Mouse (Mus musculus): ENCODE measurements around the gene Eef1akmt2. TPM values are rescaled to one million over a fixed set of nuclear protein-coding genes. Genes with fewer than 3 reads are reported as not detected.
A peak's percentile ranks its signal among the peaks of the same experiment; 100 is the strongest.

The Eef1akmt2 gene
- polyA plus RNA-seq, 1 experiment from 2014 or later: 24.1 TPM

DNA sequence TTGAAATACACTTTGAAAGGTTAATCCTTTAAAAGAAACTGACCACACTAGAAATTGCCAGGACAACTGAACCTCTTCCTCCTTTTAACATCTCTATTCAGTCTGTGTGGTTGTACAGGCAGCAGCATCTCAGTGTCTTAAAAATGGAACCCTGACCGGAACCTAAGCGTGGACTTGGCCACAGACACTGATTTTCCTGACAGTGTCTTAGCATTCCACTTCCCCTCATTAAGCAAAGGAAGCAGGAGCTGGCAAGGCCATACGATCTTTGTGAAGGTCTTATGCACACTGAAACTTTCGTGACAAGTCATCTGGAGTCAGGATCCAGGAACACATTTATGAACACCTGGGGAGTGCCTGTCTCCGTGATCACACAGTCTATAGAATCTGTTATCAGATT lies 68.4 kb downstream of the Eef1akmt2 start:
- Histone ChIP-seq H3K4me1 (replicated peaks) (peaks cover 82% of the 10 kb centered on the region), H3K27me3 (no peaks in the 10 kb centered on the region), H3K9ac (no peak overlapping the region), H3K4me3 (replicated peaks) (no peak overlapping the region), H3K36me3 (no peaks in the 10 kb centered on the region), H3K27ac (no peak overlapping the region; the same call in 1 of the 2 replicates), H3K9me3 (replicated peaks) (no peaks in the 10 kb centered on the region), H3K4me2 (no peak overlapping the region)
- DNase-seq (no peak), ATAC-seq (ENCODE audit: low read depth) (no peak)
- 69% methylated on average over 5 of the region's 5 CpGs for WGBS (ENCODE audit: insufficient replicate concordance)

DNA sequence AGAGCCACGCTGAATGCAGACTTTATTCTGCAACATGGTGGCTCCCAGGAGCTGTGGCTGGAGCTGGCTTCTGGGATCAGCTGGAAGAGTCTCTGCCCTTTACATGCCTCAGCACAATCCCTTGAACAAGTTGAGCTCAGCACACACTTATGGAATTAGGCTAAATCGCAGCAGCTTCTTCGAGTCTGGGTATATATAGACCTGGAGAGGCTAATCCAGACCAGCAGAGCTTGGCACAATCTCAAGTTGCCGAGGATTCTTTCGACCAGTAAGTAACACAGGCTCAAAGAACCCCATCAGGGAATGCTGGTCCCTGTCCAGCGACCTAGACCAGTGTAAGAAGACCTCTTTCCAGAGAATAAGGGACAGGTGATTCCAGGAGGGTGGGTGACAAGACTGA lies 70.6 kb downstream of the Eef1akmt2 start:
- Histone ChIP-seq H3K27me3 (no peaks in the 10 kb centered on the region), H3K4me1 (replicated peaks) (peaks cover 90% of the 10 kb centered on the region), H3K9me3 (replicated peaks) (no peaks in the 10 kb centered on the region), H3K36me3 (peaks cover 4% of the 10 kb centered on the region; the same call in 1 of the 2 replicates), H3K4me2 (no peak overlapping the region), H3K27ac (peak overlapping the region; percentile 99), H3K9ac (peak overlapping the region; percentile 40; the same call in 1 of the 2 replicates), H3K4me3 (replicated peaks) (no peak overlapping the region)
- DNase-seq (no peak), ATAC-seq (ENCODE audit: low read depth) (no peak)
- 74% methylated on average over 6 of the region's 6 CpGs for WGBS (ENCODE audit: insufficient replicate concordance)

DNA sequence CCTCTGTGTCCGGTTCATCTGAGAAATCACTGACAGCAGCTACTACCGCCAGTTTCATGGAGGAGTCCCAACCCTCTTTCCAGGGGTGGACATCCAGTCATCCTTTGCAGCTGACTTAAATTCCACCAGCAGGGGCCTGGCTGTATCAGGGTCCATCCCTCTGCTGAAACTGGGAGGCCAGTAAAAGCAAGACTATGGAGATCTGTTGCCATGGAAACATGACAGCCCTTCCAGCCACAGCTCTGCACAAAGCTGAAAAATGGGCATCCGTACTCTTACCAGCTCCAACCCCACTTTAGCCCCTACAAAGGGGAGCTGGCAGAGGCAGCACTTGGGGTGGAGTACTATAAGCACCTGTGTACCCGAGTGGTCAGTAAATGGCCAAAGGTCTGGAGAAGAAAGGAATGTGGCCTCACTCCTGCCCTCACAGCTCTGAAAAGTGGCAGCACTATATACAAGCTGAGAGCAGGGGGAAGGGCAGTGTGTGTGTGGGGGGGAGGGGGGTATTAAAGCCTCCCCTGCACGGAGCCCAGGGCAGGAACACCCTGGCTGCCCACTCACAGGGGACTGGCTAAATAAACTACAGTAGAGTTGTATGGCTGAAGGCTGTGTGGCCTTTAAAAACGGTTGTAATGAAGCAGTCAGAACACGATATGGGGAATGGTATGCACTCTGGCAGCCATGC lies 71.2 kb downstream of the Eef1akmt2 start:
- no peak overlapping the region for H3K4me2 ChIP-seq
- DNase-seq (no peak), ATAC-seq (ENCODE audit: low read depth) (no peak)
- 65% methylated on average over 7 of the region's 7 CpGs for WGBS (ENCODE audit: insufficient replicate concordance)
- peak overlapping the region; percentile 99 for H3K27ac ChIP-seq
- peak overlapping the region; percentile 40; the same call in 1 of the 2 replicates for H3K9ac ChIP-seq
- H3K4me1 ChIP-seq (replicated peaks): peaks cover 90% of the 10 kb centered on the region
- peaks cover 8% of the 10 kb centered on the region for H3K36me3 ChIP-seq
- H3K4me3 ChIP-seq (replicated peaks): no peak overlapping the region
- H3K9me3 ChIP-seq (replicated peaks): no peaks in the 10 kb centered on the region
- no peaks in the 10 kb centered on the region for H3K27me3 ChIP-seq

DNA sequence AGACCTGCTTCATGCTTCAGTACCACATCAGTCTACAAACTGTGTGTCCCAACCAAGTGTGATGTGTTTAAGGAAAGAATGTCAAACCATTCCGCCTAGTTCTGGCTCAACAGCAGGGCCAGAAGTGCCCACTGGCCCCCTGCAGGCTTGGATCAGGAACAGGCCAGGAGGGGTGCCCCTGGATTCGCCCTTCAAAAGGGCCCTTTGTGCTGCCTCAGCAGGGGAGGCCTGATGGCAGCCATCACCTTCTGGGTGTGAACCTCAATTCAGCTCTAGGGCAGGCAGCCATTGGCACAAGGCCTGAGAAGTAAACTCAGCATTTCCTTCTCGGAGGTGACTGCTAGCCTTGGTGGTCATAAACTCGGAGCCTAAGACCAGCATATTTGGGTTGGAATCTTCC lies 71.9 kb downstream of the Eef1akmt2 start:
- WGBS (ENCODE audit: insufficient replicate concordance): 83% methylated on average over 4 of the region's 4 CpGs
- Histone ChIP-seq H3K27ac (peak overlapping the region; percentile 99), H3K9ac (no peak overlapping the region), H3K36me3 (peaks cover 10% of the 10 kb centered on the region), H3K4me2 (no peak overlapping the region), H3K4me1 (replicated peaks) (peaks cover 85% of the 10 kb centered on the region), H3K27me3 (no peaks in the 10 kb centered on the region), H3K4me3 (replicated peaks) (no peak overlapping the region), H3K9me3 (replicated peaks) (no peaks in the 10 kb centered on the region)
- DNase-seq: no peak
- no peak for ATAC-seq (ENCODE audit: low read depth)

DNA sequence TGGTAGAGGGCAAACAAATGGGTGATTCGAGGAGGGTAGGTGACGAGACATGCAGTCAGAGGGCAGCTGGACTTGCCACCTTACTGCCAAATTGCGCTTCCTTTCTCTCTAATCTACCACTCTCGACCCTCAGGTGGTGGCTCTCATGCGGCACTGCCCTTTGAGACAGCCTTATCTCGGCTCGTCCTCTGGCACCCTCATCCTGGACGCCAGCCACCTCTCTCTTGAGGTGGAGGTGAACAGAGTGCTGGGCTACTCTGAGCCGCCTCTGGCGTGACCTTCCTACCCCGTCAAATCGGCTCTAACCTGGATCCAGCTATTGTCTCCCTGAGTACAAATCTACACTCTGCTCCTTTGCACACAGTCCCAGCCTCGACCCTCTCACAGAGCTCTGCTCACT lies 73.8 kb downstream of the Eef1akmt2 start:
- Histone ChIP-seq H3K27ac (peak overlapping the region; percentile 99), H3K4me2 (peak overlapping the region; percentile 85), H3K4me1 (replicated peaks) (peaks cover 90% of the 10 kb centered on the region), H3K9me3 (replicated peaks) (no peaks in the 10 kb centered on the region), H3K4me3 (replicated peaks) (peak overlapping the region; percentile 76; the same call in 1 of the 2 replicates), H3K9ac (peak overlapping the region; percentile 86), H3K36me3 (peaks cover 26% of the 10 kb centered on the region), H3K27me3 (no peaks in the 10 kb centered on the region)
- 48% methylated on average over 13 of the region's 13 CpGs for WGBS (ENCODE audit: insufficient replicate concordance)
- DNase-seq (no peak), ATAC-seq (ENCODE audit: low read depth) (peak; percentile 41)

DNA sequence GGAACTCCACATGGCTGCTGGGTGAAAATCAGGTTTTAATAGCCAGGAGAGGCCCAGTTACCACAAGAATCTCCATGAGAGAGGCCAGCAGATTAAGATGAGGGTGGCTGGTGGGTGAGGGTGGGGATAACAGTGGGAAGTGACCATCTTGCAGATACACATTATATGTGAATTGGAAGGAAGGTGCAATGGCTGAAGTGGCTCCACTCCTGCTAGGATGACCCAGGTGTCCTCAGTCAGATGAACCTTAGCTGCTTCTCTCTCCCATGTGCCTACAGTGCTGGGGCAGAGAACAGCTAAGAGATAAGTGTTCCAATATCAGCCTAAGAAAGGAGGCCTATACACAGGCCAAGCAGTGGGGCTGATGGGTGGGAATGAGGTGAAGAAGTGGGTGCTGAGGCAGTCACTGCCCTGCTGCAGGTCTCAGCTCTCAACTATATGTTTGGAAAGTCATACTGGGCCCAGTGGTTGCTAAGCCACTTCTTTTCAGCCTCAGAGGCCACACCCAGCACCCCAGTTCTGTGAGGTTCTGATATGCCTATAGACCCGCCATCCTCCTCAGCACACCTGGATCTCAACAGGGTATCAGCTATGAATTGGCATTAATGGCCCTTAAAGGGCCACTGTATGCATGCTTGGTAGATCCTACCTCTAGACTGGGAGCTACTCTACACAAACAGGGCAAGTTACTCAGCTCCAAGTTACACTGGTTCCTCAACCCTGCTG lies 74.6 kb downstream of the Eef1akmt2 start:
- Histone ChIP-seq H3K36me3 (peaks cover 26% of the 10 kb centered on the region), H3K4me1 (replicated peaks) (peaks cover 90% of the 10 kb centered on the region), H3K4me2 (peak overlapping the region; percentile 85), H3K27me3 (no peaks in the 10 kb centered on the region), H3K4me3 (replicated peaks) (peak overlapping the region; percentile 76), H3K9ac (peak overlapping the region; percentile 86), H3K9me3 (replicated peaks) (no peaks in the 10 kb centered on the region), H3K27ac (peak overlapping the region; percentile 99)
- ATAC-seq (ENCODE audit: low read depth) (peak; percentile 89), DNase-seq (peak; percentile 82)
- whole genome bisulfite sequencing (ENCODE audit: insufficient replicate concordance): 32% methylated on average over 1 of the region's 1 CpGs

Other genes starting within 250 kb of the Eef1akmt2 start
- 8.0 and 8.3 TPM in 2 replicates for gene Lhpp, start 242.0 kb downstream of the Eef1akmt2 start, polyA plus RNA-seq (2015; fragmentation: Nextera tagmentation; extraction: Ambion mirVana)
- 19.1 and 21.4 TPM in 2 replicates for gene Fam53b, start 38.8 kb downstream of the Eef1akmt2 start, polyA plus RNA-seq (2015; fragmentation: Nextera tagmentation; extraction: Ambion mirVana)
- 17.0 and 18.4 TPM in 2 replicates for gene Abraxas2, start 6.6 kb upstream of the Eef1akmt2 start, polyA plus RNA-seq (2015; fragmentation: Nextera tagmentation; extraction: Ambion mirVana)
- gene Zranb1, start 78.5 kb upstream of the Eef1akmt2 start, polyA plus RNA-seq (2015; fragmentation: Nextera tagmentation; extraction: Ambion mirVana): 5.5 and 5.6 TPM in 2 replicates